Mouse (Mus musculus): ENCODE results near the gene Arhgap10.

GRCm38 (mm10) chr8:77366446-77366845 lies 151.3 kb downstream of the Arhgap10 start:
- TF ChIP-seq GATA1 (IDR thresholded peaks at IDR 0.05; ENCODE audit: low read length) (no peak), TAL1 (IDR thresholded peaks at IDR 0.05; ENCODE audit: low read length) (no peak)
